Mouse (Mus musculus) brain, embryonic 14.5 days (tissue): ENCODE measurements around the gene Poldip3.

ENCODE experiments used
- CTCF ChIP-seq: fragments of 200-500 bp; IDR thresholded peaks from 2 replicates; pipeline ENCODE4 v1.5.1; 2012; ENCODE audit warnings: inconsistent platforms, mild to moderate bottlenecking, moderate library complexity, borderline replicate concordance; ENCODE audit not compliant: insufficient read depth, insufficient read length; ENCODE audit errors: extremely low read depth
- POLR2A ChIP-seq: fragments of 200-500 bp; IDR thresholded peaks from 2 replicates; pipeline ENCODE4 v1.6.1; 2012; ENCODE audit warnings: mild to moderate bottlenecking, inconsistent platforms, borderline replicate concordance; ENCODE audit not compliant: poor library complexity, insufficient read depth, insufficient read length, severe bottlenecking; ENCODE audit errors: extremely low read depth

DNA sequence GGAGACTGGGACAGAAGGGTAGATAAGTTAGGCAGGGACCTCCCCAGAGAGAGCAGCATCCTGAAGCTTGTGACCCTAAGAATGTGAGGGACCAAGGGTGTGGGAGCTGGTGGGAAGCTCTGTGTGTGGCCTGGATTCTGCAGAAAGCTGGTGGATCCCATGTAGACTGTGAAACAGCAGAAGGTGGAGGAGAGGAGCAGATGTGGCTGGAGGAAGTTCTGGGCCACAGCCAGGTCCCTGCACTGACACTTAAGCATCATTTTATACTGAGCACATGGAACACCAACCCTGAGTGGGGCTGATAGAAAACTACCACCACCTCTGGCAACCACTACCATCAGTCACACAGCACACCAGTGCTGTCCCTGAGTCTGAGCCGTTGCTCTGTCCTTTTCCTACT lies 46.1 kb downstream of the Poldip3 start:
- TF ChIP-seq CTCF, result no peak
- no peak for TF ChIP-seq POLR2A
